Mouse (Mus musculus): ENCODE results near the gene Nr3c2.

The Nr3c2 gene

DNA sequence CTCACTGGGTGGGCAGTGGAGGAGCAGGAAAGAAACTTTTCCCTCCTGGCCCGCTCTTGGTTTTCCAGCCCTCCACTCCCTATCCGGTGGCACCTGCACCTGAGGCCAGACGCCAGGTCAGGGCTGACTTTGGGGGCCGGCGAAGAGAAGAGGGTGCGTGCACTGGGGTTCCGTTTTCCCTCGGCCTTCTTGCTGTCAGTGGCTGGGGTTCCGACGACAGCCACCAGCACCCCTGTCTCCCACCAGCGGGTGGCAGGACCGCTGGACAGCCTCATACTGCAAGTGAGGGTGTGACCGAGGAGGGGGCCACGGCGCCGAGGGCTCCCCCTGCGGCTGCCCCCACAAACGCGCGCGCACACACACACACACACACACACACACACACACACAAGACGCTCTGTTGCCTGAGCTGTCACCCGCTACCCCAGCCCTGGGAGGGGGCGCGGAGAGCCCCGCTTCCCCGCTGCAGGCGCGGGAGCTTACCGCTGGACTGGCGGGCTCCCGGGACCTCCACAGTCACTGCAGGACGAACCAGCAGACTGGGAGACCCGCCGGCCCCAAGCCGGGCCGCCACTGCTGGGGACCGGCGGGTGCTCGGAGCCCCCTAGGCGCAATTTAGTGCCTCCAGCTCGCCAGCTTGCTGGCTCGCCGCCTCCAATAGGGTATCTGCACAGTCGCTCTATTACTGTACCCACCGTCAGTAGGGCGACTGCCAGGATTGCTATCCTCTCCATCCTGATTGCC lies at the start of gene Nr3c2:
Gene Nr3c2, plus strand, starts transcription at position 32 of the 744 bp plus-strand sequence.
- DNase-seq, result peak; percentile 12 to 16

DNA sequence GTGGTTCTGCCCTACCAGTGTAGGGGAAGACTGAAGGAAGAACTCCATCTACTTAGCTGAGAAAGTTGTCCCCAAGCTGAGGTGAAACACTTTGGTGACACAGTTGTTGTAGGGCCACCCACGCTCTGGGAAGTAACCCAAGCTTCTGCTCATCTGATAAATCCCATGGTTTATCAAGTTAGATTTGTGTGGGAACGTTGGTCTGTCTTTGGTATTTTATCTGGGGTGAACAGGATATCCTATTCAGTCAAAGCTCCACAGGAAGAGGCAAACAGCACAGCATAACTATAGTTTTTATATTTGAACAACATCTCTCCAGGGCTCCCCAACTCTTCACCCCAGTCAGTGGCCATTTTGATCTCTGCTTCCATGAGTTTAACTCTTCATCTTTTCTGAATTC lies 40.7 kb upstream of the Nr3c2 start:
- DNase-seq, result no peak

DNA sequence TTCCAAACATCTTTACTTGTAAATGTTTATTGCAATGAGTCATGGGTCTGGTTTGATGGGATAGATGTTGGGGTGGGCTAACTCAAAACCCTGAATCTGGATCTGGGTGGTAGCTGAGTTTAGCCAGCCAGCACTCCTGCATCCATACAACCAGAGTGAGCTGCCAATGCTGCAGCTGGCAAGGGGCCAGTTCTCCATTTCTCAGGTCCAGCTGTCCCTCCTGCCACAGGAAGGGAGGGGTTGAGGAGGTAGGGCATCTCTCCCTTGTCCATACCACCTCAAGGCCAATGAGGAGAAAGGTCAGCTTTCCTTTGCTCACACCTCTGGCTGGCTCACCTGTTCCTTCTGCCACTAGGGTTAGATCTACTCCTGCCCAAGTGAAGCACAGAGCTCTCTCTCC lies 39.5 kb upstream of the Nr3c2 start:
- DNase-seq, result no peak

DNA sequence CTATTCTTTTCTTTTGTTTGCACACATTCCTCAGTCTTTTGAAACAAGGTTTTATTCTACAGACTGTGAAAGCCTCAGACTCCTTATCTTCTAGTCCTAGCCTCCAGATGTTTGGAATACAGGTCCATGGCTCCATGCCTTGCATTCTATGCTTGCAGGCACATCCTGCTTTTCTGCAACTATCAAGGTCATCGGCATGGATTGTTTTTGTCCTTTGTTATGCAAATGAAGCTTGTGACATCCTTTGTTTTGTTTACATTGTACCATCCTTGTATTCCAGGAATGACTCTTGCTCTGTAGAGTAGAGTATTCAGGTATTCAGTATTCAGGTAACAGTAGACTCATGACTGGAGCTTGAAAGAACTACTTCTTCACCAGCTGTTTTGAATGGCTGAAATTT lies 36.2 kb upstream of the Nr3c2 start:
- DNase-seq, result no peak

DNA sequence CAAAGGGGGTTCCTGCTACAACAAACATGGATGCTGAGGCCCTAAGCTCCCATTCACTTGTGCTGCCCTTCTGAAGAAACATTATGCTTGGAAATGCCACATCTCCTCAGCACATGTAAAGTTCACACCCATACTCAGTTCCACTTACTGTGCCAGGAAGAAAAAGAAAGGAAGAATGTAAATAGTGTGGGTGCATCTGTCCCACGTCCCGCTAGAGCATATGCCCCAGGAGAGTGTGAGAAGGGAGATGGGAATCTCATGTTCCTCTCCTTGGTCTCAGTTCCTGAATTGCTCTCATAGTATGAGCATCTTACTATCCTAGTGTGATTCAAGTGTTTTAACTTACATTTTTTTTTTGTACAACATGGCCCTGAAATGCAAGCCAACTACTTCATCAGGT lies 22.4 kb upstream of the Nr3c2 start:
- DNase-seq, result no peak

DNA sequence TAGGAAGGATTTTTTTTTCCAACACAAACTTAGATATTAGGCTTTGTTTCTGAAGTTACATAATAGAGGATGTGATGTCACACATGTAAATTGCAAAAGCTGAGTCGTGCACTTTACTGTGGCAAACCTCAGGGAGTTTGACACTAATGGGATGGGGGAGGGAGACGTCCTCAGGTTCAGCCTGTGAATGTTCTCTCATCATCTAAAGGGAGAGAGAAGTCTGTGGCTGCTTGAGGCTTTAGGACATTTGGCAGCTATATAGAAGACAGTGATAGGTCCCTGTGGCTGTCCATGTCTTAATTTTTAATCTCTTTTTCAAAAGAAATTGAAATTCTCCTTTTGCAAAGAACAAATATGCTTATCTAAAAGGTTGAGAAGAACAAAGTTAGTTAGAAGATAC lies 2.2 kb upstream of the Nr3c2 start:
- no peak for DNase-seq

DNA sequence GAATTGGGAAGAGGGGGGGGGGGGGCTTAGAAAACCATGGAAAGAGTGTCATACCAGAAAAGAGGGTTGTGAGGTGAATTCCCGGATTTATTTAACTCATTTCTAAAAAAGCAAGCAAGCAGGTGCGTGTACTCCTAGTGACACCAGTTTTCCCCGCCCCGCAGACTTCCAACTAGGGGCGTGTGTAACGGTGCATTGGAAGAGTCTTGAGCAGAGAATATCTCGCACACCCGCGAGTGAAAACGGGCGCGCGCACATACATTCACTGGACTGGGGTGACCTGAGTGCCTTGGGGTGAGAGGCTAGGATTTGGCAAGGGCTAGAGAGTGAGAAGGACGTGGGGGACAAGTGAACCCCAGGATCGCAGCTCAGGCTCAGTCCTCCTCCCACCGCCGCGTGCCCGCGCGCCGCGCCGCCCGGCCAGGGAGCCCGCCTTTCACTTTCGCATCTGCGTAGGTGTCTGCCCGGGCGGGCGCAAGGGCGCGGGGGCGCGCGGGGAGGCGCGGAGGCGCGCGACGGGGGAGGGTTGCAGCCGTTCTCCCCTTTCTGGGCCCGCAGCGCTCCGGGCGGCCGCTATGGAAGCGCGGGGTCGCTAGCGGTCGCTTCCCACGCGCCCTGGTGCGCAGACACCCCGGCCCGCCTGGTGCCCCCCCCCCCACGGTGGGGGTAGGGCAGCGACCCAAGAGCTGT lies 376 bp upstream of the Nr3c2 start:
- DNase-seq, result peak; percentile 51 to 59

DNA sequence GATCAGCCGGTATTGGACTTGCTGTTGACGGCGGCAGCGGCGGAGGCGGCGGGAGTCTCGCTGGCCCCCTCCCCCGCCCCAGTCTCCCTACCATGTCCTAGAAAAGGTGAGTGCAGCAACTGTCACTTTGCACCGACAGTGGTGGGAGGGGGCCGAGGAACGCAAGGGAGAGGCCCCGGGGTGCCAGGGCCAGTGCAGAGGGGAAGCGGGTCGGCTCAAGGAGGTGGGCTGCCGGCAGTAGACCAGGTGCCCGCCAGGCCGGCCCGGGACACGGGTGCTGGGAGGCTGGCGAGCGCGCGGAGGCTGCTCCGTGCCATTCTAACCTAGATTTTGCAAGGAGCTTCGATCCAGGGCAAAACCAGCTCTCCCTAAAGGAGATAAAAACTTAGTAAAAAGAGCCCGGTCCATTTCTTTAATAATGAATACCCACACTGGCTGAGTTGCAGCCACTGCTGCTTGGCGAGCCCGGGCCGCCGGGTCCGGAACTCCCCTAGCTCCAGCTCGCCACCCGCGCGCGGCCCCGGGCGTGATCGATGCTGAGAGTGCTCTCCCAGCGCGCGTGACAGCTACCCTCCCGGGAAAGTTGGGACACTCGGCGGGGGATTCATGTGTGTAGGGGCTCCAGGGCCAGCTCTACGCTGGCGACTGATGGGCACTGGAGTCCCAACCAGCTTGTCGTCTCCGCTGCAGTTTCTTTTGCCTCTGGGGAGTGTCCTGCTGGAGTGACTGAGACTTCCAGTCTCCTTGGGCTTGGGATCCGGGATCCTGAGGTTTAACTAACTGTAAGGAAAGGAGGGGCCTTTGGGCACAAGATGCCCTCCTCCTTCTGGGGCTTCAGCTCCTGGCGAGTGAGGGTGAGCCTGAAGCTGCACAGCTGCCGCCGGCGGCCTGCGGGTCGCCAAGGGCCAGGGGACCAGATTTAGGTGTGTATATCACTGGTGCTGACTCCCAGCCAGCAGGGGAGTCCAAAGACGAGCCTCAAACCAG lies 1.2 kb downstream of the Nr3c2 start:
- DNase-seq, result peak; percentile 3 to 8

DNA sequence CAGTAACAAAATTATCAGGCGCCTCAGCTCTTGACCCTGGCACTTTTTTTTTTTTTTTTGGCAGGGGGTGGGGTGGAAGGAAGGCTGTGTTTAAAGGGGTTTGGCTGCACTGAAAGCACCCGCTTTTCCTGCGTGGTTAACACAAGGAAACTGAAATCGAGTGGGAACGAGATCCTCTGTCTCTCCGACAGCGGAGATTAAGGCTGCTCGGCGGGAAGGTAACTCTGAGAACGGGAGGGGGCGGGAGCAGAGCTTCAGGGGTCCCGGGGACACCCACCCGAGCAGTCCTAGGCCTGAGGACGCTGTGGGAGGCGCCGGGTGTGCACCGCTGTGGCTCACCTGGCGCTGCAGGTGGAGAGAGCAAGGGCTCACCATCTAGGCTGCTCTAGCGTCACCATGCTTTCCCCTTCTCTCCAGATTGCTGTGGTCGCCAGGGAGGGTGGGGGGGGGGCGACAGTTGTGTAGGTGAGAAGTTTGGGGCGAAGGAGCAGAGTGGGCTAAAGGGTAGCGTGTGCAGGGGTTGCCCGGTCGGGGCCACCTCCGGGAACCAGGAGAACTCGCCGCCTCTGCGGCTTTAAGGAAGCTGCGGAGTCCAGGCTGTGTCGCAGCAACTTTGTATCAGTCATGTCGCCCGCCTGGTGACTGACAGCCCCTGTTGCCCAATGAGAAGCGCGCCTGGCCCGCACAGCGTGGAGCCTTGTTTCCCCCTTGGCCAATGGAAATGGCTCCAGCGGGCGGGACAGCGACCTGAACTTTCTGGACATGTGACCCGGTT lies 2.4 kb downstream of the Nr3c2 start:
- peak; percentile 57 to 58 for DNase-seq

DNA sequence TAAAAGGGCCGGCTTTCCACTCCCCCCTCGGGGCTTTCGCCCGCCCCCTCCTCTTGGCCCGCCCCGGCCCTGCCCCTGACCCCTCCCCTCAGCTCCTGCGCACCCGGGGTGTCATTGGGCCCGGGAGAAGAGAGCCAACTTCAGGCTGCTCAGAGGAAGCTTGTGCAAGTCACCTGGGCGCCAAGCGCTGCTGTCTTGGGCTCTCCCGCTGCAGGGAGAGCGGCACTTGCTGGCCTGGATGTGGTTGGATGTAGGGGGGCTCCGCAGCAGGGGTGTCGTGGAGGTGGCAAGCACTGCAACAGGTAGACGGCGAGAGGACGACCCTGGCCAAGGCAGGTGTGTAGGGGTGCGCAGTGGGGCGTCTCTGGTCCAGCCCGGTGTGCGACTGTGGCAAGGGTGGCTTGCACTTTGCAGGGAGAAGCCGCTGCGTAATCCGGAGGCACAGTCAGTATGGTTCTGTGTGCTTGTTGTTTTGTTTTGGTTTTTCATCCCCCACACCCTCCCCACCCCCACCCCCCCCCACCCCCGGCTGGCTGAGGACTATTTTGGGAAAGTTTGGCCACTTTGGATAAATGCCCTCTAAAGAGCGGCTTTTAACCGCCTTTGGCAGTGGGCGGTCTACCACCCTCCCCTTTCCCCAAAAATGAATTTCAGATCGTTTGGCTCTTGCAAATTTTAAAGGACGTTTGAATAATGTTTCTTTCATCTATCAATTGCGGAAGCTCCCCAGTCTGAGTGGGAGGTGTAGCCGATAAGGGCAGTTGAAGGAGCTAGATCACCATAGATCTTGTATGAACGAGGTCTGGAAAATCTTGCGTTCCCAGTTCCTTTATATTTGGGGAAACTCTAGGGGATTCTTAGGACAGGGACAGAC lies 3.2 kb downstream of the Nr3c2 start:
- DNase-seq, result no peak

DNA sequence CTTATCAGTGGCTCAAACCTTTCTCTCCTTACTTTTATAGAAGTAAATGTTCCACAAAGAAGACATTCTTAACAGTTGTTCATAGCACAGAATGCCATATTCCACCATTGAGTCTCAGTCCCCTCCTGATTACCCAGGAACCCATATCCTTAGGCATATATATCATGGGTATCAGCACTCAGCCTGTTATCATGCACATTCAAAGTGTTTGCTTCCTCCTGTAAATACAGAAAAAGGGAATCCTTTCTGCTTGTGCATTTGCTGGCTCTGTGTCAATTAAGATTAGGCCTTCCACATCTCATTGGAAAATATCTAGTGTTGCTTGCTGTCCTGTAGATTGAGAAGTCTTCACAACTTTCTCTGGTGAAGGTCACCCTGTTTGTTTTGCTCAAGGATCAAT lies 12.0 kb downstream of the Nr3c2 start:
- no peak for DNase-seq

DNA sequence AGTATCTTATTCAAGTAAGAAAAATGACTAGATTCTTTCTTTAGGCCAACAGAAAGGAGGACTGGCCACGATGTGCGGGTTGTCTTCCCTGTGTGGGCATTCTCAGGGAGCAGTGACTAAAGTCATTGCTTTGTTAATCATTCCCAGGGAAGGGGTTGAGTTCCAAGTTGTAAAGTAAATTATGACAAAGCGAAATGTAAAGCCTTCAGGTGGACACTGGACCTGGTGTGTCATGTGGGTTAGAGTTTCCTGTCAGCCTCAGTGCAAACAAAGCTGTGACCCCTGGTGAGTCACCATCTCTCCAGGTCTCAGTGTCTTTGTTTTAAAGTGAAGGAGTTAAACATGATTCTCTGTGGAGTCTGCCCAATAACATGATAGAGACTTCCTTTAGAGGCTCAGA lies 13.4 kb downstream of the Nr3c2 start:
- no peak for DNase-seq

DNA sequence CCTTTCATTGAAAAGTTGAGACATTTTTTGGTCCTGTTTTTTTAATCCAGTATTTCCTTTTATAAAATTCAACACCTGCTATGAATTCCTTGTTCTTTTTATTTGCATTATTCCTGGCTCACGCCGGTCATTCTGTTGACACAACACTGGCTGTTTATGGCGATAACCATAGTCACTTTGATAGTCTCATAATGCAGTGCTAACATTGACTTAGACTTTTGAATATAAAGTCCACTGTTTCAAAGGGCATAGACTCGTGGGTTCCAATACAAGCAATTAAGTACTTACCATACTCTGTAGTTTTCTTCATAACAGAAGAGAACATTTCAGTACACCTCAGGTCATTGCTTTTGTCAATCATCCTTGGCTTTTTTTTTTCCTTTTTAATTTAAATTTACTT lies 14.0 kb downstream of the Nr3c2 start:
- no peak for DNase-seq

DNA sequence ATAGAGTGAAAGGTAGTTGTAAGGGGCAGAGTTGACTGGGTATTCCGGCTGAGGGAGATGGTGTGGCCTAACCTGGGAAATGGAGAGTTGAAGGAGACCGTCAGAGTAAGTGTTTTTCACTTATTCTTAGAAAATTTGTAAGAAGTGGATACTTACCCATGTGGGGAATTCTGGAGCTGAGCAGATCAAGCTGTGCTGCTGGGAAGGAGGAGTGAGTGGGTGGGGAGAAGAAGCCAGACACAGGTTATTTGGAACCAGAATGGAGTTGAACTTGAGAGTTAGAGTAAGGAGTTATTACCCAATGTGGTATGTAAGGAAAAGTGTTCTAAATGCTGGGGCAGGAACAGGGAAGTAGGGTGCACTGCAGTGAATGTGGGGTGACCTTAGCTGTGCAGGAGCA lies 16.0 kb downstream of the Nr3c2 start:
- no peak for DNase-seq

DNA sequence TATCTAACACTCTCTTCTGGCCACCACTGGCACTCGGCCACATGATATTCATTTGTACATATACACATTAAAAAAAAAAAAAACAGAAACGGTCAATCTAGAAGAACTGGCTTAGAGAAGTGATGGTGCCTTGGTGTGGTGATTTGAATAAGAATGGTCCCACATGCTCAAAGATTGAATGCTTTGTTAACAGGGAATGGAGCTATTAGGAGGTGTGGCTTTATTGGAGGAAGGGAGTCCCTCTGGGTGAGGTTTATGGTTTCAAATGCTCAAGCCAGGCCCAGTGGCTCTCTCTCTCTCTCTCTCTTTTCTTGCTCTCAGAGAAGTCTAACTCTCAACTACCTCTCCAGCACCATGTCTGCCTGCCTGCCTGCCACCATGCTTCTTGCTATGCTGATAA lies 20.3 kb downstream of the Nr3c2 start:
- no peak for DNase-seq

DNA sequence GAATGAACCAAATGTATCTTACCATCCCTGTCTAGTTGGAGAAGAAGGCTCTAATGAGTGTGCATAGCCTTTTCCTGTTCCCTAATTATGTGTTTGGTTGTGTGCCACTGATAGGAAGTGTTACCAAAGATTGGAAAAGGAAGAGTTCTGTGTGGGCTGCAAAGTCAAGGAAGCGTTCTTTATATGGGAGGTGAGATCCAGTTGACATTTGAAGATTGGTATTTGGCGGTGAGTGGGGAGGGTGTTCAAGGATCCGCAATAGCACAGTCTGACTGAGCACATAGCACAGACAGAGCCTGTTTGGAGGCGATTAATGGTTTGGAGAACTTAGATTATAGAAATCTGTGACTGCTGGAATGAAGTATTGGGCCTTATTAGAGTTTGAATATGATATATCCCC lies 24.9 kb downstream of the Nr3c2 start:
- DNase-seq, result no peak

DNA sequence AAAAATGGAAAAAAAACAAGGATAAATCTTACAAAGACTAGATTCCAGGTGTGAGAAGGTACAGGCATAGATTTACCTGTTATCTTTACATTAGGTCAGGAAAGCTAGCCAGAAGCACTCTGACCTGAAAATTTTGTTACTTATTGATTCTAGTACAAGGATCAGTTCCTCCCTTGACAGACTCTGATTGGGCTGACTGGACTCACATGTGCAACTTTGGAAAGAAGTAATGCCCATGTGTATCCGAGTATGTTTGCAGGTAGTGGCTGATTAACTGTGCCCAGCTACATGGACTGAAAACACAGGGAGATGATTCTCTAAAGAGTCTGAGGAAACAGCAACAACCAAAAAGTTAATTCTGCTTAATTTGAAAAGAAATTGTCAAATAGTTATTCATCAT lies 29.1 kb downstream of the Nr3c2 start:
- no peak for DNase-seq

DNA sequence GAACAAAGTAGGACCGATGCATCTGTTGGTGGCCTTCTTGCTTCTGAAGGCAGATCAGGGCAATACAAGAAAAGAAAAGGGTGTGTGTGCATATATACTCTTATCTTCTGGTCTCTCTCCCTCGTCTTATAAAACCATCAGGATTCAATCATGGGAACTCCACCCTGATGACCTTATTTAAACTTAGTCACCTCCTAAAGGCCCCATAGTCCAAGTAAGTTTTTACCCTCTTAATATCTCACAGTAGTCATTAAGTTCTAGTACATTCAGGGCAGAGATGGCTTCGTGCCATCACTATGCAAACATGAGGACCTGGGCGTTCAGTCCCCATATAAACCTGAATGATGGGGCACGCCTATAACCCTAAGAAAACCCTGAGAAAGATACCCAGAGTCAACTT lies 29.6 kb downstream of the Nr3c2 start:
- no peak for DNase-seq

DNA sequence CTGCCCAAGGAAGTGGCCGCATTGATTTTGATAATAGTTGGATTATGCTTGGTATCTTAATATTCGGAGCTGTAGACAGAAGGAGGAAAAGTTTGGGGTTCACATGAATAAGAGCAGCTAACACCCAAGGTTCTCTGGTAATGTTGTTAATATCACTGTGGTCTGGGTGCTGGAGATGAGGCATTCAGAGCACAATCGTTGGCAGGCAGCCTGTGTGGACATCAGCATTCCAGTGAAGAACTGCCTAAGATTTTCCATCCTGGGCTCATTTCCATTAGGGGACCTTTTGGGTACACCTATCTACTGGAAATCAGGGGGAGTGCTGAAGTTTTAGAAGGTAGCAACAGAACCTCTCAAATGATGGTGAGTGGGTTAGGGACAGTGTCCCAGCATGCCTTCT lies 65.8 kb downstream of the Nr3c2 start:
- DNase-seq, result no peak

DNA sequence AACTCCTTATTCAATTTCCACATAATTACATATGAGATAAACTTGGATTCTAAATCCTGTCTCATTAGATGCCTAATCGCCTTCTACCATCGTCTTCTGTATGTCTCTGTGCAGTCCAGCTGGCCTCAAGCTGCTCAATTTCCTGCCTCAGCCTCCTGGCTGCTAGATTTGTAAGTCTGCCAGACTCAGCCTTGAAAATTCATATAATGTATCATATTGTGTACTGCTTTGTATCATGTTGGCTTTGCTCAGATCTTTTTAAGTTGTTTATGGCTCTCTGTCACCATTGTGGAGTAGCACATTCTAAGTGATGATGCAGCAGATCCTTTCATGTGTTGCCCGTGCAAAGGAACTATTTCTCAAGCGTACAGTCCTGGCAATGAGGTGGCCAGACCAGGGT lies 71.9 kb downstream of the Nr3c2 start:
- DNase-seq, result no peak

DNA sequence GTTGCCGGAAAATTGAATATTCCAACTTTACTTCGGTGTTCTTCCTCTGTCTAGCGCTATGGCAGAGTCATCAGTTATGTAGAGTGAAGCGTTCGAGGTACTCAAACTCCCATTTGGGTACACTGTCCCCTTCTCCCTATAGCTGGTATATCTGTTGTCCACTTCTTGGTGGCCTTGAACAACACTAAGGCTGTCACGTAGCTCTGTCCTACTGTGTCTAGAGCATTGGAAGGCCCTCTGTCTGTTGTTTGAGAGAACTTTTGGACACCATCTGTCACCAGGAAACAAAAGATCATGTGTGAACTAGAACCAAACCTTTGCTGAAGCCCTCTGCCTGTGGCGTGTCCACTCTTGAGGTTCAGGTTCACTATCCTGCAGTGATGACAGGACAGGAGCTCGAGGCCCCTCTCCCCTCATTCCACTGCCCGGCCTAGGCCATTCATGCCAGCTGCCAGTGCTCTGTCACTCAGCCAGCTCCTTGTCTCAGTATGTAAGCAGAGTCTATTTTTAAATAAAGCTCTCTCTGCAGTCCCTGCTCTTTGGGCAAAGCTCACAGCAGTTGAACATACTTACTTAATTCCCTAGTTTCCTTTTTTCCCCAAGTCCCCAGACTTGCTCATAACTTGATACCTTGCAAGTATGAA lies 72.6 kb downstream of the Nr3c2 start:
- no peak for DNase-seq

Data from B cell, adult 2 months (primary cell).